Comparison of ENCODE assay signal across 35 mouse cellular contexts in the genomic region with DNA sequence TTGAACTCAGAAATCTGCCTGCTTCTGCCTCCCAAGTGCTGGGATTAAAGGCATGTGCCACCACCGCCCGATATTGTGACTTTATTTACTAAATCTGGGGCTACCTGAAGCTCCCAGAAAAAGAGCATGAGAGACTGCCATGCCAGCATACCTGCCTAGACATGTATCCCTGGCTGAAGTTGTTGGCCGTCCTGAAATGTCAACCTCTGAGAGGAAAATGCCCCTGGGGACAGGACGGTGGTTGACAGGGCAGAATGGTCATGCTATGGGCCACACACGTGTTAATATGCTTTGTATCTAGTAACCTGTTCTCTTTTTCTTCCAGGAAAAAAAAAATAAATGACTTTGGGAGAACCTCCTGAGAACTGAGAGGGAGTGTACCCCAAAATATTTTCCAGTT. TPM values are rescaled to one million over a fixed set of nuclear protein-coding genes. Genes with fewer than 3 reads are reported as not detected.
"Had no signal": no experiment of that assay in that cellular context is flagged by ENCODE, and none has a peak within 500 bp of the region (broad histone marks: within the 10 kb centered on the region; RNA-seq: fewer than 3 reads in every experiment).

No protein-coding gene starts in this region.

- H3K36me3 ChIP-seq: limb, embryonic 10.5 days; limb, embryonic 12.5 days; limb, embryonic 13.5 days; limb, embryonic 15.5 days; liver, embryonic 12.5 days; liver, embryonic 13.5 days; lung, embryonic 15.5 days; midbrain, embryonic 10.5 days; midbrain, embryonic 12.5 days; midbrain, embryonic 13.5 days; midbrain, embryonic 15.5 days had no signal

- H3K27ac ChIP-seq: left cerebral cortex, adult 2 months; limb, embryonic 10.5 days; limb, embryonic 12.5 days; limb, embryonic 13.5 days; limb, embryonic 15.5 days; liver, embryonic 12.5 days; liver, embryonic 13.5 days; liver, embryonic 14.5 days; lung, embryonic 15.5 days; macrophage; midbrain, embryonic 10.5 days; midbrain, embryonic 12.5 days; midbrain, embryonic 13.5 days; midbrain, embryonic 15.5 days had no signal

- H3K4me1 ChIP-seq: limb, embryonic 13.5 days; limb, embryonic 15.5 days; lung, embryonic 15.5 days; midbrain, embryonic 13.5 days; midbrain, embryonic 15.5 days had no signal

- H3K9ac ChIP-seq: limb, embryonic 12.5 days; limb, embryonic 13.5 days; limb, embryonic 15.5 days; liver, embryonic 12.5 days; liver, embryonic 13.5 days; liver, embryonic 14.5 days; liver, postnatal 0 days; lung, embryonic 14.5 days; lung, embryonic 15.5 days; midbrain, embryonic 12.5 days; midbrain, embryonic 13.5 days; midbrain, embryonic 15.5 days had no signal

- H3K9me3 ChIP-seq: limb, embryonic 10.5 days; limb, embryonic 12.5 days; limb, embryonic 13.5 days; limb, embryonic 15.5 days; liver, embryonic 12.5 days; liver, embryonic 13.5 days; lung, embryonic 15.5 days; megakaryocyte, embryonic 14.5 days; midbrain, embryonic 10.5 days; midbrain, embryonic 12.5 days; midbrain, embryonic 13.5 days; midbrain, embryonic 15.5 days had no signal

- ATAC-seq: liver, embryonic 12.5 days; liver, postnatal 0 days; lung, postnatal 0 days; midbrain, embryonic 13.5 days; midbrain, embryonic 15.5 days; midbrain, embryonic 16.5 days had no signal

- H3K4me3 ChIP-seq: left cerebral cortex, adult 2 months; limb, embryonic 10.5 days; limb, embryonic 12.5 days; limb, embryonic 13.5 days; limb, embryonic 15.5 days; liver, embryonic 12.5 days; liver, embryonic 13.5 days; lung, embryonic 15.5 days; megakaryocyte, embryonic 14.5 days; midbrain, embryonic 10.5 days; midbrain, embryonic 12.5 days; midbrain, embryonic 13.5 days; midbrain, embryonic 15.5 days; myocyte had no signal

- H3K4me2 ChIP-seq: limb, embryonic 12.5 days; limb, embryonic 13.5 days; limb, embryonic 15.5 days; liver, embryonic 12.5 days; liver, embryonic 13.5 days; lung, embryonic 14.5 days; lung, embryonic 15.5 days; midbrain, embryonic 12.5 days; midbrain, embryonic 13.5 days; midbrain, embryonic 15.5 days had no signal

- DNase-seq: left cerebral cortex, postnatal 4 days; liver; liver, embryonic 13.5 days; liver, postnatal 0 days; lung, adult 18-20 months; lung, adult 2 months; lung, embryonic 14.5 days; lung, postnatal 10 days; lung, postnatal 14 days; lung, postnatal 36 days; lung, postnatal 4 days had no signal

- H3K27me3 ChIP-seq: limb, embryonic 13.5 days; limb, embryonic 15.5 days; liver, embryonic 12.5 days; liver, embryonic 13.5 days; lung, embryonic 15.5 days; midbrain, embryonic 12.5 days; midbrain, embryonic 13.5 days; midbrain, embryonic 15.5 days had no signal

RNA-seq across cellular contexts. Expression of a gene that starts 2.3 kb away (rescaled TPM):
- polyA plus RNA-seq: limb, embryonic 11.5 days; macrophage; midbrain, embryonic 15.5 days; midbrain, embryonic 16.5 days; midbrain, postnatal 0 days; myocyte had no signal

RNA-seq across cellular contexts. Expression of a gene that starts 40.8 kb away (rescaled TPM):
- polyA plus RNA-seq: limb, embryonic 10.5 days; limb, embryonic 11.5 days; limb, embryonic 12.5 days; limb, embryonic 13.5 days; limb, embryonic 14.5 days; limb, embryonic 15.5 days; liver, adult 2 months; liver, embryonic 12.5 days; liver, embryonic 13.5 days; liver, embryonic 14.5 days; liver, embryonic 16.5 days; liver, postnatal 0 days; lung, embryonic 14.5 days; lung, embryonic 15.5 days; lung, embryonic 16.5 days; lung, postnatal 0 days; macrophage; midbrain, embryonic 10.5 days; myocyte; neural tube, embryonic 11.5 days had no signal
